Mouse (Mus musculus) spleen, embryonic (tissue): ENCODE results near the gene Pde6d.

ENCODE experiments used
- CTCF ChIA-PET: fragments of 350-600 bp; sonication (Branson Sonifier 250); formaldehyde crosslinking; loops from one replicate; lab custom pipeline; 2022; lab: Charles Lee

Gene Pde6d

DNA sequence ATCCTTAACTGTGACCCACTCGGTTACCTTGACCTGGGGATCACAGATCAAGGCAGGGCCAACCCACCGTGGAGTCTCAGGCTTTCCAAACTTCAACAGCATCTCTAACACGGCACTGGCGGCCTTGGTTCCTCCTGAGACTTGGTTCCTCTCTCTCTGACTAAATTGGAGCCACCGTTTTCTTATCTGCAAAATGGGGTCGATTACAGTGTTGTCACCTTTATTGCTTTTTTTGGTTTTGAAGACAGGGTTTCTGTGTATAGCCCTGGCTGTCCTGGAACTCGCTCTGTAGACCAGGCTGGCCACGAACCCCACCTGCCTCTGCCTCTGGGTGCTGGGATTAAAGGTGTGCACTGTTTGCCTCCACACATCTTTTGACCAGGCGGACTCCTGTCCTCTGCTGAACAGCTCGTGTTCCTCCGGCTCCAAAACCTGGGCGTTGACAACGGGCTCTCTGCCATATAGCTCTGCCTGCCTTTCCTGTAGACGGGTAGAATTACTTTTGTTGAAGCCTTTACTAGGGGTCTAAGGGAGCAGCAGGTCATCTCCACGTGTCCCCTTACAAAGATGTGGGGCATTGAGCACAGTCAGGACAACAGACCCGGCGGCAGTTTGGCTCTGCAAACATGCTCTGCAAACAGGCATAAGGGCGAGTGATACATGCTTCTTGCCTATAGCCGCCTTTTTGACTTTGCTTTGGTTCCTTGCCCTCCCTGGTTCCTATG lies 77.6 kb downstream of the Pde6d start:
- CTCF ChIA-PET, result interaction anchor here (0.5 to 1.6 kb wide), 5 partner anchors 11 to 143 kb away, joined by 3 to 15 read pairs (median 8); partner anchors contain the start of gene Ptma

DNA sequence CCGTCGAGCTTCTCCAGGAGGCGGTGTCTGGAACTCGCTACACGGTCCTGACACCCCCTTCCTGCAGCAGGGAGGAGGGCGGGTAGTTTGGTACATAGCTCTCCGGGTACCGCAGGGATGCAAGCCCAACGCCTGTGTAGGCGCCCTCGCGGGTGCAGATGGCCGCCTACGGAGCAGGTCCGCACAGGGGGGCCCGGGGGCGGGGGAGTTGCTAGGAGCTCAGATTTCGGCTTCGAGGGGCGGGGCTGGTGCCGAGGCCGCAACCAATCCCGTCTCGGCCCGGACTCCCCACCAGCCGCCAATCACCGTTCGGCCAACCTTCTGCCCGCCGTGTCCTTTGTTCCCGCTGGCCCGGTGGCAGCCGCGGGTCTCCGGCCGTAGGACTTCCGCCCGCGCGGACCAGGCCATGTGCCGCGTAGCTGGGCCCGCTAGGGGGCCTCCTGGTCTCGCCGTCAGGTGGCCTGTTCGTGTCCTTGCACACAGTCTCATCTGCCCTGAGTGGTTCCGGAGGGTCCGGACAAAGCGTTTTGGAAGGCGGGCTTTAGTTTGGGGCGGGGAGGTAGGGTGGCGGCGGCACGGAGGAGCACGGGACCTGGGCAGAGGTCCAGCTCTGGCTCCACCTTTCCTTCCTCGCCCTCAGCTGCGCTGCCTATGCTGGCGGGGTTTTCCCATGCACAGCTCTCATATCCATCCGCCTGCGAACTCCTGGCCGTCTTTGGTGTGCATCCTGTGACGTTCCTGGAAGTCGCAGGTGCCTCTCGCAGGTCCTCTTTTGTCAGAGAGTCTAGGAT lies 78.3 kb downstream of the Pde6d start:
- CTCF ChIA-PET, result interaction anchor here (0.5 to 3.0 kb wide), 8 partner anchors 11 to 142 kb away, joined by 3 to 11 read pairs (median 4); partner anchors contain the start of gene Ptma

DNA sequence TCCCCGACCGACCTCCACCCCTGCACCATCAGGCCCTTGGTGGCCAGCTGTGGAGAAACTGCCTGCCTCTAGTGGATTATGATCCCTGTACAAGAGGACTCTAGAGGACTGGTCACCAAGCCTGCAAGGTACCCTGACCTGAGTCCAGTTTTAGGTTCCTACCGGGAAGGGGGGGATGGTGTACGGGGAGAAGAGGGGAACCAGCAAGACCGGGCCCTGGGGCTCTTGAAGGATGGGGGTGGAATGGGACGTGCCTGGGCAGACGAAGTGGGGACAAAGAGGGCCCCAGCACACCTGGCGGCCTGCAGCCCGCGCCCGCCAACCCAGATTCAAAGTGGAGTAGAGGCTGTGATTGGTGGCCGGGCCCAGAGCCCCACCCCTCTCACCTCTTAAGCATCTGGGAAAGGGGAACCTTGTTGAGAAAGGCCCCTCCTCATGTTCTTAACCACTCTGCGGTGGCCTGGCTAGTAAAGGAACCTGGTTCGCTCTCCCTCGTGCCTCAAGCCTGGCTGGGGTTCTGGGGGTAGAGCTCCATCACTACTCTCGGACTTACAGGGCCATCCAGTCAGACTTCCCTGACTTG lies 79.2 kb downstream of the Pde6d start:
- CTCF ChIA-PET, result interaction anchor here (0.5 to 3.0 kb wide), 8 partner anchors 12 to 1153 kb away, joined by 3 to 11 read pairs (median 4); partner anchors contain the start of gene Ptma

DNA sequence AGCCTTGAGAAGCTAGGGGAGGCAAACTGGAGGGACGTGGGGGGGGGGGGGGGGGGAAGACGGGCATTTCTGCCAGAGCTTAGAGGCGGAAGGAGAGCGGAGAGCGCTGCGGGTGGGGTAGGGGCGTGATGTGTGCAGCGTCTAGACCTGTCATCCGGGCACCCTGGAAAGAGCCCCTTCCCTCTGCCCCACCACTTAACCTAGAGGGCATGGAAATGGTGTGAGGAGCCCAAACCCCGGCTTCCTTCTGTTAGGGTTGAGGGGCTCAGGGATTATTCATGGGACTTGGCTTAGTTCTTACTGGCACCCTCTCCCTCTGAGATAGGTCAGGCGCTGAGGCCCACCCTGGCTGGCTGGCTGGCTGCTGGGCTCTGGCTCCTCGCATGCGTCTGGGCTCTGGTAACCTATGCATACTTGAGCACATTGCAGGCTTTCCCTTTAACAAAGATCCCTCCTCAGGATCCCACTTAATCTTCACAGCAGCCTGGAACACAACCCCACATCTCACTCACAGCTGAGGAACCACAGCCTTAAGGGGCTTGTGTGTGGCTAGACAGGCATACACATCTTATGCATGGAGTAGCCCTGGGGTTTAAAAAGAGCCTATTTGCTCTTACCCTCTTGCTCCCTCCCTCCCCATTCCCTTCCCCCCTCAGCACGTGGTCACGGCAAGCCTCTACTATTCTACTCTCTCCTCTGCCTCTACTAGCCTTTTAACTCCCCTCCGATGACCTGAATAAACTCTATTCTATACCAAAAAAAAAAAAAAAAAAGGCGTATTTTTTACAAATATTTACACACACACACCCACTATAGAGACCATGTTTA lies 80.0 kb downstream of the Pde6d start:
- CTCF ChIA-PET, result interaction anchor here (0.6 to 3.0 kb wide), 5 partner anchors 8 to 1153 kb away, joined by 3 to 11 read pairs (median 4); no protein-coding TSS in a partner anchor

DNA sequence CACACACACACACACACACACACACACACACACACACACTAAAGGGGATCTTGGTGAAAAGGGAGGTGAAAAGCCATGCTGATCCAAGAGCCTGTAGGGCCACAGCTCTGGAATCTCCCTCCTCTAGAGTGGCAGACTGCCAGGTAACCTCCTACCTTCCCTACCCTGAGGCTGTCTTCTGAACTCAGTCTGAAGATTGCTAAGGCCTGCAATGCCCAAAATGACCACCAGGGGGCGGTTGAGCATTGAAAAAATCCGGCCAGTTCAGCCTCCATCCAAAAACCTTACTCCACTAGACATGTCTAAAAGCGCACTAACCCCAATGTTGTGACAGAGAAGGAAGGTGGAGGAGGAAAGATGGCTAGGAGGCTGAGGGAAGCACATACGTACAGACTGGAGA lies 80.9 kb downstream of the Pde6d start:
- CTCF ChIA-PET, result interaction anchor here (0.6 to 3.0 kb wide), 7 partner anchors 13 to 89 kb away, joined by 3 to 11 read pairs (median 4); no protein-coding TSS in a partner anchor

DNA sequence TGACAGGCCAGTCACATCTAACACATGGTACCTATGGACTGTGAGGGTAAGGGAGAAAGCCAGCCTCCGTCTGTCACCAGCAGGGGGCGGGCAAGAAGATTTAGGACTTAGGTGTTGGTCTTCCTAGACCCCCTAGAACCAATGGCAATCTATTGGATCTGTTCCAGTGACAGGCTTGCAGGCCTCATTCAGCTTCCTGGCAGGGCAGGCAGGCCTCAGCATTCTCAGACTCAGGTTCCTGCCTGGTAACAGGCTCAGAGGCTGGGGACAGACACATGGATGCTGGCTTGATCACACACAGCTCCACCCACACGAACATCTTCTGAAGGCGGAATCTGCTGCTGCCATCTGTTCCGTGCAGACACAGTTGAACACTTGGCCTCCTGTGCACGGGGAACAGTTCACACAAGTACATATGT lies 81.3 kb downstream of the Pde6d start:
- CTCF ChIA-PET, result interaction anchor here (0.6 to 1.3 kb wide), 6 partner anchors 9 to 89 kb away, joined by 3 to 6 read pairs (median 4); no protein-coding TSS in a partner anchor

DNA sequence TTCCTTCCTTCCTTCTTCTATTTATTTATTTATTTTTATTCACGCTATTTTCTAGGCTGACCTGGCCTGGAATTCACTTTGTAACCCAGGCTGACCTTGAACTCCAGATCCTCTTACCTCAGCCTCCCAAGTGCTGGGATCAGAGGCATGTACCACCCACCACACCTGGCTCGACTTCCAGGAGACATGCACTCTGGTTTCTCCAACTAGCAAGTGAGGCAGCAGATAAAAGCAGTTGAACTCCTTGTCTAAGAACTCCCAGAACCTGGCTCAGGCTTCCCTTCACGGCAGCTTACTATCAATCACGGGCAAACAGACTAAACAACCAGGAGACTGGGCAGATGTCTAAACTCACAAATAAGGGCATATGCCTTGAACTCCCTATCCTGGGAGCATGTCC lies 81.7 kb downstream of the Pde6d start:
- CTCF ChIA-PET, result interaction anchor here (0.6 to 2.3 kb wide), 11 partner anchors 9 to 98 kb away, joined by 3 to 11 read pairs (median 4); no protein-coding TSS in a partner anchor

DNA sequence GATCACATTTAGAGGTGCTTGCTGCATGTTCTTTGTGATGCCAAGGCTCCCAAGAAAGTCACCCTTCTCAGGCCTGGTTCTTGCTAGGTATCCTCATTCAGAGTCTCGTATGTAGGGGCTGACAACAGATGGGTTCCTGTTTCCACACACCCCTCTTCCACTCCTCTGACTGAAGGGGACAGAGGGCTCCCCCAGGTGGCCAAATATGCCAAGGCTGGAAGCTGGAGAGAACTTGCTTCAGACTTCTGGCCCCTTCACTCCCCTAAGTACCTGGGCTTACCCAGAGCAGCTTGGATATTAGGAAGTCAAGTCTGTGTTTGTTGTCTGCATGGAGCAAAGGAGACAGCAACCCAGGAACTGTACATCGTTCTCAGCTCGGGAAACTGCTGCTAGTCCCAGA lies 82.5 kb downstream of the Pde6d start:
- CTCF ChIA-PET, result interaction anchor here (0.6 to 2.3 kb wide), 6 partner anchors 32 to 97 kb away, joined by 3 to 9 read pairs (median 4); no protein-coding TSS in a partner anchor

DNA sequence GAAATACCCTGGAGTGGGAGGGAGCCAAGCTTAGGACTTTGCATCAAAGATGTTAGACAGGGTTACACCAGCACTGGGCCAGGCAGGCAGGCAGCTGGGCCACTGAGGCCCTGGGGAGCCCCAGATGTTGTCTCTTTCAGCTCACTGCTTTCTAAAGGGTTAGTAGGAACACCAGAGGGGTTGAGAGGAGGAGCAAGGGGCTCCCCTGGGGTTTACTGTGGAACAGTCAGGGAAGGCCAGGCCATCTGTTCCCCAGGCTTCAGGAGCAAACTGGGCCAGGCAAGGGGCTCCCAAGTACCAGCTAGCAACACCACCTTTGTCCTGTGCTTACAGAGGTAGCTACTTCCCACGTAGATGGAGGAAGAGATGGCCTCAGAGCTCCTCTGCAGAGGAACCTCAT lies 83.8 kb downstream of the Pde6d start:
- CTCF ChIA-PET, result interaction anchor here (0.6 to 2.3 kb wide), 8 partner anchors 13 to 136 kb away, joined by 3 to 9 read pairs (median 4); no protein-coding TSS in a partner anchor

DNA sequence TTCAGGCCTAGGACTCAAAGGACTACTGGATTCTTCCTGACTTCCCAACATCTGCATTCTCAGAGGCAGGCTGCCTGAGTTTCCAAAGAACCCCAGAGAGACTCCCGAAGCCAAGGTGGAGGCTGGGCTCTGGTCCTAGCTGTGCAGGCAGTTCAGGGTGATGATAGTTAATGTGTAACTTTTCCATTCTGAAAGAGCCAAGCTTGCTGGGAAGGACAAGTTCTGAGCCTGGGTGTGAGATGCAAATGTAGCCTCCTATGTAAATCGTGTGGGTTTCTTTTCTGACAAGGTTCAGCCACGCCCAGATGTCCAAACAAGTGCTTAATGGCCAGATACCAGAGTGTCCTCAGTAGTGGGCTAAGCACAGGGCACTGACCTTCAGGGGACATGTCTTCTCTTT lies 84.4 kb downstream of the Pde6d start:
- CTCF ChIA-PET, result interaction anchor here (0.6 to 2.0 kb wide), 4 partner anchors 14 to 137 kb away, joined by 3 to 5 read pairs (median 4); no protein-coding TSS in a partner anchor

DNA sequence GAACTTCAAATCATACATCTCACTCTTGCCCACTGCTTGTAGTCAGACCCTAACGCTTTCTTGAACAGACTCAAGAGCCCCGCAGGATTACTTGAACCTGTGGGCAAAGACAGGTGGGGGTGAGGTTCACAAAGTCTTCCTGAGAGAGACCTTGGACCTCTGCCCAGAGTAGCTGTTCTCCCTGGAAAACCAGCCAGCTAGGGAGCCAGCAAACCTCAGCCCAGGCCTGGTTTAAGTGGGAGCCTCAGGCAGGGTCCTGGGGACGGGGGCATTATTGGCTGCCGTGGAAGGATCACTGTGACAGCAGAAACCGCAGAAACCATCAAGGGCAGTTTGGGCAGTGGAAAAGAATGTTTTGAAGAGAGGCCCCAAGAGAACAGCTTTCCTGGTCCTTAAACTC lies 85.1 kb downstream of the Pde6d start:
- CTCF ChIA-PET, result interaction anchor here (0.6 kb wide), 1 partner anchor 43 kb away, joined by 6 read pairs; no protein-coding TSS in a partner anchor

DNA sequence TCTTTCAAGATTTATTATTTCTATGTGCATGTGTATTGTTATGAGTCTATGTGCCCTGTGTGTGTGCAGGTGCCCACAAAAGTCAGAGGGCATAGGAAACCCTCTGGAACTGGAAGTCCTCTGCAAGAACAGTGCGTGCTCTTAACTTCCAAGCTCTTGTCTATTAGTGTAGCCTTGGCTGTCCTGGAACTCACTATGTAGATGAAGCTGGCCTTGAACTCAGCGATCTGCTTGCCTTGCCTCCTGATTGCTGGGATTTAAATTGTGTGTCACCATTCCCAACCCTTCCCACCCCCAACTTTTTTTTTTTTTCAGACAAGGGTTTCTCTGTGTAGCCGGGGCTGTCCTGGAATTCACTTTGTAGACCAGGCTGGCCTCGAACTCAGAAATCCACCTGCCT lies 86.1 kb downstream of the Pde6d start:
- CTCF ChIA-PET, result no interaction called here

DNA sequence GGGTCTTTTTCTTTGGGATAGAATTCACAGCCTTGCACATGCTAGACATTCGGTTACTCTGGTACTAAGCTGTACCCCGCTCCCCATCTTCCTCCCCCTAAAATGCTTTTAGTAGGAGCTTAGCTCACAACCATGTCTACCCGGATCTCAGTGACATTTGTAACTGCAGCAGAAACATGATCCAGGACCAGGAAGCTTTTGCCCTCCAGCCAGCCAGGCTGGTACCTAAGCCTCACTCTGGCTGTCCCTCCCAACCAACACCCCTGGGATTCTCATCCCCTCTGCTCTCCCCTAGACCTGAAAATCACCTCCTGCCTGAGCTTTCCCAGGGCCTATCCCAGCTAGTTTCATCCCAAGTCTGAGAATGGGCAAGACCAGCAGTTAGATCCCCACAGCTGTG lies 88.6 kb downstream of the Pde6d start:
- CTCF ChIA-PET, result interaction anchor here (0.5 to 1.1 kb wide), 2 partner anchors 9 to 37 kb away, joined by 3 read pairs; no protein-coding TSS in a partner anchor
